Mouse (Mus musculus) midbrain, embryonic 15.5 days (tissue): Measurements from ENCODE around the gene Metrn. TPM values are rescaled to one million over a fixed set of nuclear protein-coding genes. Genes with fewer than 3 reads are reported as not detected.

Experiments
- ATAC-seq: fragments of 200-750 bp; cut with Nextera tagmentation; replicated peaks from 2 replicates; pipeline ENCODE4 v1.8.0; 2017; ENCODE audit warnings: moderate TSS enrichment
- H3K27ac ChIP-seq: fragments of 300-500 bp; sonication (generic); 2 replicates; pipeline ENCODE4 v1.5.1; 2015; ENCODE audit warnings: mild to moderate bottlenecking, inconsistent platforms
- H3K27me3 ChIP-seq: fragments of 300-500 bp; sonication (generic); replicated peaks from 2 replicates; pipeline ENCODE4 v1.6.1; 2015; ENCODE audit warnings: inconsistent platforms
- H3K36me3 ChIP-seq: fragments of 300-500 bp; sonication (generic); replicated peaks from 2 replicates; pipeline ENCODE4 v1.6.1; 2015; ENCODE audit warnings: inconsistent platforms
- H3K4me1 ChIP-seq: fragments of 300-500 bp; sonication (generic); 2 replicates; pipeline ENCODE4 v1.6.1; 2015; ENCODE audit warnings: inconsistent platforms
- H3K4me2 ChIP-seq: fragments of 300-500 bp; sonication (generic); 2 replicates; pipeline ENCODE4 v1.6.1; 2015; ENCODE audit warnings: inconsistent platforms, mild to moderate bottlenecking, moderate library complexity
- H3K4me3 ChIP-seq: fragments of 300-500 bp; sonication (generic); 2 replicates; pipeline ENCODE4 v1.5.1; 2015; ENCODE audit warnings: mild to moderate bottlenecking, inconsistent platforms
- H3K9ac ChIP-seq: fragments of 300-500 bp; sonication (generic); 2 replicates; pipeline ENCODE4 v1.6.1; 2015; ENCODE audit warnings: mild to moderate bottlenecking, inconsistent platforms
- H3K9me3 ChIP-seq: fragments of 300-500 bp; sonication (generic); 2 replicates; pipeline ENCODE4 v1.6.1; 2016; ENCODE audit warnings: inconsistent platforms
- WGBS: fragments of 180-500 bp; shearing (Covaris S2); methylation state at CpG from one replicate; pipeline ENCODE4 v1.1.7; 2015; ENCODE audit warnings: mixed read lengths; 5-methylcytosine and 5-hydroxymethylcytosine counted together
- microRNA-seq: library from miRNA; unstranded; fragments of <30 nt; microRNA quantifications from one replicate; pipeline ENCODE4, GENCODE M21; 2016
- polyA plus RNA-seq: library from polyadenylated mRNA; unstranded; fragments of >200 nt; fragmentation: Nextera tagmentation; extraction: Ambion mirVana; gene quantifications from 2 replicates; pipeline ENCODE4 v1.2.1, GENCODE M21; 2015

Gene Metrn
- polyA plus RNA-seq, 1 experiment from 2014 or later = 32.6 TPM

DNA sequence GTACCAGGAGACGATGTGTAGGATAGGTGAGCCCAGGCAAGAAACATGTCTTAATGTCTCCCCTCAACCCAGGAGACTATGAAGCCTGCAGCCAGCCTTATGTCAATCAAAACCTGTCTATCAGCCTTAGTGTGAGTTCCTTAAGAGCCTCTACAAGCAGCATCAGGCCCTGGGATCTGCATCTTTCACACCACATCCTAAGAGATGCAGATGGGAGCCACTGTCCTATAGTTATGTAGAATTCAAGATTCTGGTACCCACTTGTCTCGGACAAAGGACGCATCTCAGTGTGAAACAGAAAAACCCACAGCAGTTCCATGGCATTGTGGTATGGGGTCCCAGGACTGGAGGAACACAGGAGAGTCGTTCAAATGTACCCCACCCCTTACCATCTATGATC lies 41.9 kb downstream of the Metrn start:
- Histone ChIP-seq H3K36me3 (no peaks in the 10 kb centered on the region), H3K4me2 (no peak overlapping the region), H3K4me1 (no peaks in the 10 kb centered on the region), H3K9ac (no peak overlapping the region), H3K9me3 (no peaks in the 10 kb centered on the region), H3K27me3 (no peaks in the 10 kb centered on the region), H3K4me3 (no peak overlapping the region), H3K27ac (no peak overlapping the region)
- ATAC-seq = no peak
- 82% methylated on average over 4 of the region's 4 CpGs for WGBS

GRCm38 (mm10) chr17:25754241-25754640 lies 42.7 kb downstream of the Metrn start, which contains the start of gene Msln:
Msln (minus strand) TSS chr17:25754378.
- H3K36me3 ChIP-seq = no peaks in the 10 kb centered on the region
- no peak within 1 kb of the TSS for H3K27ac ChIP-seq
- WGBS = 89% methylated on average over 9 of the region's 9 CpGs
- no peak within 1 kb of the TSS for H3K9ac ChIP-seq
- no peaks in the 10 kb centered on the region for H3K9me3 ChIP-seq
- H3K4me3 ChIP-seq = no peak within 1 kb of the TSS
- no peaks in the 10 kb centered on the region for H3K27me3 ChIP-seq
- no peak within 1 kb of the TSS for H3K4me2 ChIP-seq
- no peak for ATAC-seq
- no peaks in the 10 kb centered on the region for H3K4me1 ChIP-seq

DNA sequence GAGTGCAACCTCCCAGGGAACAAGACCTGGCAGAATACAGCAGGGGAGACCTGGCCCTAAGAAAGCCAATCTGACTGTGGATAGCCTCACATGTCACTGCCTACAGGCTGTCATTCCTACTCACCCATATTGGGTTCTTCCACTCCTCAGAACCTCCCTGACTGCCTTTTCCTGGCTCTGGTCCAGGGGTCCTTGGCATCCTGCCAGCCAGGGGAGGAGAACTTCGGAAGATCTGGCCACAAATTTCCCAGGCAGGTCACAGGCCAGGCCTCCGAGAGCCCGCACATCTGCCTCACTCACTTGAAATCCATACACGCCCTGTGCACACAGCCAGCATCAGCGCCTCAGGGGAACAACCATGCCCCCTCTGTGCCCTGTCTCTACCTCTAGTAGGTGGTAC lies 45.5 kb downstream of the Metrn start:
- no peak overlapping the region for H3K4me2 ChIP-seq
- H3K4me3 ChIP-seq = no peak overlapping the region
- WGBS = 46% methylated on average over 5 of the region's 5 CpGs
- H3K9ac ChIP-seq = no peak overlapping the region
- no peak for ATAC-seq
- H3K27me3 ChIP-seq = no peaks in the 10 kb centered on the region
- no peak overlapping the region for H3K27ac ChIP-seq
- no peaks in the 10 kb centered on the region for H3K9me3 ChIP-seq
- H3K36me3 ChIP-seq = no peaks in the 10 kb centered on the region
- H3K4me1 ChIP-seq = no peaks in the 10 kb centered on the region

GRCm38 (mm10) chr17:25749314-25749713 lies 47.6 kb downstream of the Metrn start:
- 91% methylated on average over 6 of the region's 6 CpGs for WGBS
- no peak for ATAC-seq
- no peaks in the 10 kb centered on the region for H3K9me3 ChIP-seq

GRCm38 (mm10) chr17:25748238-25748637 lies 48.7 kb downstream of the Metrn start:
- no peaks in the 10 kb centered on the region for H3K36me3 ChIP-seq
- no peaks in the 10 kb centered on the region for H3K27me3 ChIP-seq
- no peak overlapping the region for H3K4me2 ChIP-seq
- WGBS = 92% methylated on average over 4 of the region's 4 CpGs
- no peak overlapping the region for H3K4me3 ChIP-seq
- no peaks in the 10 kb centered on the region for H3K4me1 ChIP-seq
- no peak overlapping the region for H3K9ac ChIP-seq
- ATAC-seq = no peak
- H3K27ac ChIP-seq = no peak overlapping the region
- no peaks in the 10 kb centered on the region for H3K9me3 ChIP-seq

More at GRCm38 (mm10) chr17:25749314-25749713, 47.6 kb downstream of the Metrn start:
- Histone ChIP-seq H3K27me3 (no peaks in the 10 kb centered on the region), H3K4me1 (no peaks in the 10 kb centered on the region), H3K36me3 (no peaks in the 10 kb centered on the region), H3K4me2 (no peak overlapping the region), H3K9ac (no peak overlapping the region), H3K27ac (no peak overlapping the region), H3K4me3 (no peak overlapping the region)

DNA sequence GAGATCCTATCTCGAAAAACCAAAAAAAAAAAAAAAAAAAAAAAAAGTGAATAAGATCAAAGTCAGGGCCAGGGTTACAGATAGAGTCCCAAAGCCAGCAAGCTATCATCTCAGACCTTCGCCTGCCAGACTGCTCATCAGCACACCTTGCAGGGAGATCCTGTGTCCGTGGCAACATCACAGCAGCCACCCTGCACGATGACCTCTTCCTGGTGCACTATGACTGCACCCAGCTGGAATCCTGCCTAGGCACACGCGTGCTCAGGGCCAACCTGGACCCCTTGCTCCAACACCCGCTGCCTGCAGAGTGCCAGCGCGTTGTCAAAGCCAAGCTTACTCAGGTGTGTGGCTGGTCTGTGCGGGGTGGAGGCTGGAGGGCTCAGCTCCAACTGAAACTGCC lies 52.6 kb downstream of the Metrn start:
- ATAC-seq = no peak
- Histone ChIP-seq H3K9ac (no peak overlapping the region), H3K9me3 (no peaks in the 10 kb centered on the region), H3K27me3 (no peaks in the 10 kb centered on the region), H3K36me3 (no peaks in the 10 kb centered on the region), H3K4me2 (no peak overlapping the region), H3K27ac (no peak overlapping the region), H3K4me1 (no peaks in the 10 kb centered on the region), H3K4me3 (no peak overlapping the region)
- 80% methylated on average over 10 of the region's 10 CpGs for WGBS

DNA sequence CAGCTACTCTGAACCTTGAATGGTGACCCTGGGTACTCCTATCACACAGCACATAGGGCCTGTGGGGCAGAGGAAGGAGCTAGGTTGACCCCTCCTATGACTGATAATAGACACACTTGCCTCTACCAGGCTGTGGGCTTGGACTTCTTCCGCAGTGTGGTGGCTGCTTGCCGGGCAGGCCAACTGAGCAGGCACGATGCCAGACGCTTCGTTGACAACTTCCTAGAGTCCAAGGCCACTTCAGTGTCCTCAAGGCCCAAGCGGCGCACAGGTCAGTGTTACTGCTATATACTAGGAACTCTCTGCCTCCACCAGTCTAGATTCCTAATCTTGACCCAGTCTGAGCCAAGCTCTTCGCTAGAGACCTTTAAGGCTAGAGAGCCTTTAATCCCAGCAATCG lies 53.1 kb downstream of the Metrn start:
- WGBS = 89% methylated on average over 9 of the region's 9 CpGs
- Histone ChIP-seq H3K9ac (no peak overlapping the region), H3K27me3 (no peaks in the 10 kb centered on the region), H3K4me2 (no peak overlapping the region), H3K36me3 (no peaks in the 10 kb centered on the region), H3K27ac (no peak overlapping the region), H3K4me3 (no peak overlapping the region), H3K9me3 (no peaks in the 10 kb centered on the region), H3K4me1 (no peaks in the 10 kb centered on the region)
- no peak for ATAC-seq

Small RNA genes within 50 kb of the gene (microRNA-seq; reads per million reads assigned to microRNA genes)
- gene Gm25083 (not detected), gene Mir3082 (not detected), gene Mir6966 (not detected)

Other genes starting within 250 kb of the Metrn start
- 10.7 and 15.2 TPM in 2 replicates for gene Sox8, start 226.4 kb downstream of the Metrn start, polyA plus RNA-seq
- gene Lmf1, start 218.1 kb downstream of the Metrn start, polyA plus RNA-seq = 23.2 and 24.9 TPM in 2 replicates
- 3.5 and 4.0 TPM in 2 replicates for gene Gng13, start 80.0 kb downstream of the Metrn start, polyA plus RNA-seq
- 5.7 and 6.3 TPM in 2 replicates for gene Chtf18, start 69.7 kb downstream of the Metrn start, polyA plus RNA-seq
- gene Rpusd1, start 69.5 kb downstream of the Metrn start, polyA plus RNA-seq = 27.7 and 30.5 TPM in 2 replicates
- not detected in 2 replicates for gene Mslnl, start 61.1 kb downstream of the Metrn start, polyA plus RNA-seq
- 0.32 and 0.43 TPM in 2 replicates for gene Msln, start 42.8 kb downstream of the Metrn start, polyA plus RNA-seq
- 30.3 and 32.6 TPM in 2 replicates for gene Narfl, start 23.4 kb downstream of the Metrn start, polyA plus RNA-seq
- 160 TPM in 2 replicates for gene Haghl, start 11.5 kb downstream of the Metrn start, polyA plus RNA-seq
- gene Ccdc78, start 10.6 kb downstream of the Metrn start, polyA plus RNA-seq = 0.24 and 0.44 TPM in 2 replicates
- gene Fam173a, start 4.2 kb downstream of the Metrn start, polyA plus RNA-seq = 92.6 and 93.7 TPM in 2 replicates
- 1.3 TPM in 1 of 2 replicates, not detected in the other for gene AC134908.4, start 1.5 kb downstream of the Metrn start, polyA plus RNA-seq
- 50.8 and 50.9 TPM in 2 replicates for gene Fbxl16, start 11.9 kb upstream of the Metrn start, polyA plus RNA-seq
- 35.2 and 36.7 TPM in 2 replicates for gene Wdr24, start 26.5 kb upstream of the Metrn start, polyA plus RNA-seq
- 61.9 and 63.0 TPM in 2 replicates for gene Jmjd8, start 31.7 kb upstream of the Metrn start, polyA plus RNA-seq
- 373 and 381 TPM in 2 replicates for gene Stub1, start 36.3 kb upstream of the Metrn start, polyA plus RNA-seq
- 54.8 and 57.8 TPM in 2 replicates for gene Rhbdl1, start 40.2 kb upstream of the Metrn start, polyA plus RNA-seq
- 14.2 and 14.7 TPM in 2 replicates for gene Gm20683, start 44.6 kb upstream of the Metrn start, polyA plus RNA-seq
- 17.2 and 18.3 TPM in 2 replicates for gene Rhot2, start 47.7 kb upstream of the Metrn start, polyA plus RNA-seq
- 19.7 and 23.3 TPM in 2 replicates for gene Wdr90, start 64.4 kb upstream of the Metrn start, polyA plus RNA-seq
- 18.5 and 19.8 TPM in 2 replicates for gene Mcrip2, start 71.6 kb upstream of the Metrn start, polyA plus RNA-seq
- 70.5 and 71.1 TPM in 2 replicates for gene Mettl26, start 77.9 kb upstream of the Metrn start, polyA plus RNA-seq
- 0.47 and 0.54 TPM in 2 replicates for gene Wfikkn1, start 83.7 kb upstream of the Metrn start, polyA plus RNA-seq
- gene Rab40c, start 122.6 kb upstream of the Metrn start, polyA plus RNA-seq = 56.7 and 57.5 TPM in 2 replicates
- 71.9 and 75.8 TPM in 2 replicates for gene Pigq, start 147.8 kb upstream of the Metrn start, polyA plus RNA-seq
- 0.73 and 0.80 TPM in 2 replicates for gene Nhlrc4, start 147.8 kb upstream of the Metrn start, polyA plus RNA-seq
- gene A930017K11Rik, start 155.4 kb upstream of the Metrn start, polyA plus RNA-seq = 3.1 and 6.1 TPM in 2 replicates
- gene Capn15, start 188.7 kb upstream of the Metrn start, polyA plus RNA-seq = 22.2 and 23.8 TPM in 2 replicates